Mouse (Mus musculus): Measurements from ENCODE around the gene Pipox. TPM values are rescaled to one million over a fixed set of nuclear protein-coding genes. Genes with fewer than 3 reads are reported as not detected.

Pipox gene
- polyA plus RNA-seq (2012; ENCODE audit: low replicate concordance), result not detected in 2 replicates

GRCm38 (mm10) chr11:77893787-77894718 lies at the start of gene Pipox:
Gene Pipox, minus strand, starts transcription at chr11:77894096.

GRCm38 (mm10) chr11:77930751-77931540 lies 37.0 kb upstream of the Pipox start, which contains the start of gene Sez6:
Gene Sez6, plus strand, starts transcription at chr11:77930800.

Other genes starting within 250 kb of the Pipox start
- 25.9 and 37.8 TPM in 2 replicates for gene Nufip2, start 207.9 kb downstream of the Pipox start, polyA plus RNA-seq (2012; ENCODE audit: low replicate concordance)
- gene Cryba1, start 168.8 kb downstream of the Pipox start, polyA plus RNA-seq (2012; ENCODE audit: low replicate concordance), result not detected in 2 replicates
- gene Myo18a, start 130.8 kb downstream of the Pipox start, polyA plus RNA-seq (2012; ENCODE audit: low replicate concordance), result 34.4 and 63.7 TPM in 2 replicates
- not detected in 2 replicates for gene Gm10277, start 106.3 kb downstream of the Pipox start, polyA plus RNA-seq (2012; ENCODE audit: low replicate concordance)
- not detected in 2 replicates for gene Sez6, start 36.7 kb upstream of the Pipox start, polyA plus RNA-seq (2012; ENCODE audit: low replicate concordance)
- 131 and 144 TPM in 2 replicates for gene Phf12, start 88.7 kb upstream of the Pipox start, polyA plus RNA-seq (2012; ENCODE audit: low replicate concordance)
- gene Dhrs13, start 138.2 kb upstream of the Pipox start, polyA plus RNA-seq (2012; ENCODE audit: low replicate concordance), result 5.7 and 15.0 TPM in 2 replicates
- 18.6 and 19.6 TPM in 2 replicates for gene Flot2, start 143.8 kb upstream of the Pipox start, polyA plus RNA-seq (2012; ENCODE audit: low replicate concordance)
- gene Eral1, start 186.3 kb upstream of the Pipox start, polyA plus RNA-seq (2012; ENCODE audit: low replicate concordance), result 2.9 and 8.6 TPM in 2 replicates
- gene Fam222b, start 200.6 kb upstream of the Pipox start, polyA plus RNA-seq (2012; ENCODE audit: low replicate concordance), result 34.8 and 35.4 TPM in 2 replicates

Measured in leukemia stem cell, adult 10-12 weeks (primary cell).